Mouse (Mus musculus) cerebellum, adult 2 months (tissue): Measurements from ENCODE around the gene Bcl7c.

Experiments
- CTCF ChIP-seq: fragments of 200-500 bp; IDR thresholded peaks from 2 replicates; pipeline ENCODE4 v1.5.1; 2011; ENCODE audit warnings: low read depth, mild to moderate bottlenecking, control low read depth, low read length, moderate library complexity, borderline replicate concordance; ENCODE audit not compliant: insufficient read depth
- POLR2A ChIP-seq: fragments of 200-500 bp; IDR thresholded peaks from 2 replicates; pipeline ENCODE4 v1.6.1; 2011; ENCODE audit warnings: low read length, control low read depth, borderline replicate concordance; ENCODE audit not compliant: insufficient read depth

DNA sequence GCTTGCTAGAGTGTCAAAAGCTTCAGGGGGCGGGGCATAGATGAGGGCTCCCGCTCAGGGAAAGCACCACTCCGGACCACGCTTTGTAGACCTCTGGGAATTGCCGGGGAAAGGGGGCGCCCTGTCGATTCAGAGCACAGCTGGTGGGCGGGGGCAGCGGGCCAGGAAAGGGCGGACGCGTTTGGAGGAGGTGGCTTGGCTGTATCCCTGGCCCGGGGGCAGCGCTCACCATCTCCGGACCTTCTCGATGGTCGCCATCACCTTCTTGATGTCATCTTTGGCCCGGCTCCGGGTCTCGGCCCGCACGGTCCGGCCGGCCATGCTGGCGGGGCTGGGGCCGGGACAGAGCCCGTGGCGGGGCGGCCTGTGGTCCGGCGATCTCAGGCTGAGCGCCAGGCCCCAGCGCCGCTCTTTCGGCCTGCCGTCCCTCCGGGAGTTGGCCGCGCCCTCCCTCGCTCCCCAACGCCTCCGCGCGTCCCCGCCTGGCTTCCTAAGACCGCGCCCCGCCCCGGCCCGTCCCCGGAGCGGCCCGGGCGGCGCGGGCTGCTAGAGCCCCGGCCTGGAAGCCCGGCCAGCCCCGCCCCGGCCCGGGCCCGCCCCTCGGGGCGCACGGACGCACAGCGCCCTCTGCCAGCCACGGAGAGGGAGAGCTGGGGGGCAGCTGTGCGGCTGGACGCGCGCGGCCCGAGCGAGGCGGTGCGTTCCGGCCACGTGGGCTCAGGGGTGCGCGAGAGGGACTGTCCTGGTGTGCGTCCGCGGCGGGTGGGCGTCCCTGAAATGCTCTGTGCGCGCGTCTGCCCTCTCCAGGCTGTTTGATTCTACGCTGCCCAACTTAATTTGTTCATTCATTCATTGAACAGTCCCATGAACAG, at the start of gene Bcl7c:
- TF ChIP-seq POLR2A (peak; percentile 27; the same call in 1 of the 2 replicates), CTCF (peak; percentile 55)
